Mouse (Mus musculus): ENCODE measurements around the gene Fbxw21. TPM values are rescaled to one million over a fixed set of nuclear protein-coding genes. Genes with fewer than 3 reads are reported as not detected.

The Fbxw21 gene
- polyA plus RNA-seq, 1 experiment: not detected

DNA sequence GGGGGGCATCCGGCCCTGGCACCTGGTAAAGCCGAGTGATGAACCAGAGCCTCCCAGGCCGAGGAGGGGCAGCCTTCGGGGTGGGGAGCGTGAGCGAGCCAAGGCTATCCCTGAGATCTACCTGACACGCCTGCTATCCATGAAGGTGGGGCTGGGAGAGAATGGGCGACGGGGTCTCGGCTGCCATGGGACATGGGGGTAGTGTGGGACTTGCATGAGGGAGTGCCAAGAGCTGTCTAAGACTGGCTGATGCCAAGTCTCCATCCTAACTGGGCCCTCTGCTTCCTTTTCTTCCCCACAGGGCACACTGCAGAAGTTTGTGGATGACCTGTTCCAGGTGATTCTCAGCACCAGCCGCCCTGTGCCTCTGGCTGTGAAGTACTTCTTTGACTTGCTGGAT lies 47.6 kb downstream of the Fbxw21 start:
- peaks cover 23% of the 10 kb centered on the region for H3K4me1 ChIP-seq (ENCODE audit: control insufficient read depth, insufficient read depth, low read length)
- no peak overlapping the region for H3K4me3 ChIP-seq (ENCODE audit: insufficient read depth, low read length)
- TF ChIP-seq POLR2A (IDR thresholded peaks at IDR 0.05; ENCODE audit: borderline replicate concordance, low read depth, low read length) (no peak), CTCF (IDR thresholded peaks at IDR 0.05; ENCODE audit: low read depth, low read length) (no peak)
- no peak overlapping the region for H3K27ac ChIP-seq (ENCODE audit: insufficient read depth, low read depth, low read length)

DNA sequence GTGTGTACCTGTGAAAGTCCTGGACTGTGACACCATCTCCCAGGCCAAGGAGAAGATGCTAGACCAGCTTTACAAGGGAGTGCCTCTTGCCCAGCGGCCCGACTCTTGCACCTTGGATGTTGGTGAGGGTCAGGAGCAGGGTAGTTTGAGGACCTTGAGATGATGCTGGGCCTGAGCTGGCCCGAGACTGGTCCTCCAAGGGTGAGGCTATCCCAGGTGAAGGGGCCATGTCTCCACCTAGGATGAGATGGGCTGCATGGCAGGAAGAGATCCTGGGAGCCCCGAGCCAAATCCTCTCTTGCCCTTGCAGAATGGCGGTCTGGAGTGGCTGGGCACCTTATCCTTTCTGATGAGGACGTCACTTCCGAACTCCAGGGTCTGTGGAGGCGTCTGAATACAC lies 48.5 kb downstream of the Fbxw21 start:
- TF ChIP-seq POLR2A (IDR thresholded peaks at IDR 0.05; ENCODE audit: borderline replicate concordance, low read depth, low read length): no peak
- no peak for TF ChIP-seq CTCF (IDR thresholded peaks at IDR 0.05; ENCODE audit: low read depth, low read length)
- H3K4me1 ChIP-seq (ENCODE audit: control insufficient read depth, insufficient read depth, low read length): peaks cover 17% of the 10 kb centered on the region

DNA sequence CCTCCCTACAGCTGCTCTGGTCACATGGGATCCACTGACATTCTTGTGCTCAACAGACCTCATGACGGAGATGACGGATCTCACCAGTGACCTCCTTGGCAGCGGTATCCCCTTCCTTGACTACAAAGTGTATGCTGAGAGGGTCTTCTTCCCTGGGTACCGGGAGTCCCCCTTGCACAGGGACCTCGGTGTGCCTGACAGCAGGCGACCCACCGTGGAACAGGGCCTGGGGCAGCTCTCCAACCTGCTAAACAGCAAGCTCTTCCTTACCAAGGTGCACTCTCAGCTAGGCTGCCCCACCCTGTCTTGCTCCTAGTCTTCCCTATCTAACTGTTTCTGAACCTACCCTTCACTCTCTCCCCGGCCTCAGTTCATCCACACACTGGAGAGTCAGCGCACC lies 50.2 kb downstream of the Fbxw21 start:
- Histone ChIP-seq H3K4me1 (ENCODE audit: control insufficient read depth, insufficient read depth, low read length) (0 out of 2 replicates have a peak, but pooled peaks cover 4% of the 10 kb centered on the region), H3K4me3 (ENCODE audit: insufficient read depth, low read length) (no peak overlapping the region), H3K27ac (ENCODE audit: insufficient read depth, low read depth, low read length) (no peak overlapping the region)
- TF ChIP-seq POLR2A (IDR thresholded peaks at IDR 0.05; ENCODE audit: borderline replicate concordance, low read depth, low read length) (no peak), CTCF (IDR thresholded peaks at IDR 0.05; ENCODE audit: low read depth, low read length) (no peak)

More for the DNA sequence above, 48.5 kb downstream of the Fbxw21 start:
- Histone ChIP-seq H3K4me3 (ENCODE audit: insufficient read depth, low read length) (no peak overlapping the region), H3K27ac (ENCODE audit: insufficient read depth, low read depth, low read length) (no peak overlapping the region)

DNA sequence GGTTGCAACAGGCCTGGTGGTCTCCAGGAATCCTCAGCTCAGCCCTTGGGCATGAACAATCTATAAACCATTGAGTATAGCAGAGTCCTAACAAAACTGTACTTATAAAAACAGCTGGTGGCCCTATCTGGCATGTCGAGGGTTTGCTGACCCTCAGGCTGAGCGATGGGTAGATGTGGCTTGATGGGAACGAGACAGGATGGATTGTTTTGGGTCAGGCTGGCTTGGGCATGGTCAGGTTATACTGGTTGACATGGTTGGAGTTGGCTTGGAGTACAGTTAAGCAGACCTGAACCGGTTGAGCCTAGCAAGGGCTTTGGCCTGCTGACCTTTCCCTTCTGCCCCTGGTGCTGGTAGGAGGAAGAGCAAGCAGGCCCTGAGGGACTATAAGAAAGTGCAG lies 50.7 kb downstream of the Fbxw21 start:
- H3K27ac ChIP-seq (ENCODE audit: insufficient read depth, low read depth, low read length): no peak overlapping the region
- TF ChIP-seq POLR2A (IDR thresholded peaks at IDR 0.05; ENCODE audit: borderline replicate concordance, low read depth, low read length): no peak
- TF ChIP-seq CTCF (IDR thresholded peaks at IDR 0.05; ENCODE audit: low read depth, low read length): no peak

DNA sequence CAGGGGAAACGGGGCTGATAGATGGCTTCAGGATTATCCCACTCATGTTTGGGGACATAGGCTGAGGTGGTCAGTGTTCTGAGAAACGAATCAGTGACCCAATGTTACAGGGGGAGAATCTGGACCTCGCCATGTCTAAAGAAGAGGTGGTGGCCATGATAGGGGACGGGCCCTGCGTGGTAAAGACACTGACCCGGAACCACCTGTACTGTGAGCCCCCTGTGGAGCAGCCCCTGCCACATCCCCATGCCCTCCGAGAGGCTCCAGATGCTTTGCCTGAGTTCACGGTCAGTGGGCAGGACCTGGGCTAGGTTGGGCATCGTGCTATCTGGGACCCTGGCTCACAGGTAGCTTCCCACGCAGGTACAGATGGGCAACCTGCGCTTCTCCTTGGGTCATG lies 51.6 kb downstream of the Fbxw21 start:
- H3K4me1 ChIP-seq (ENCODE audit: control insufficient read depth, insufficient read depth, low read length): peaks cover 7% of the 10 kb centered on the region; the same call in 1 of the 2 replicates
- H3K27ac ChIP-seq (ENCODE audit: insufficient read depth, low read depth, low read length): no peak overlapping the region
- H3K4me3 ChIP-seq (ENCODE audit: insufficient read depth, low read length): no peak overlapping the region
- TF ChIP-seq CTCF (IDR thresholded peaks at IDR 0.05; ENCODE audit: low read depth, low read length) (no peak), POLR2A (IDR thresholded peaks at IDR 0.05; ENCODE audit: borderline replicate concordance, low read depth, low read length) (no peak)

More for the DNA sequence above, 50.7 kb downstream of the Fbxw21 start:
- no peak overlapping the region for H3K4me3 ChIP-seq (ENCODE audit: insufficient read depth, low read length)
- H3K4me1 ChIP-seq (ENCODE audit: control insufficient read depth, insufficient read depth, low read length): 0 out of 2 replicates have a peak, but pooled peaks cover 4% of the 10 kb centered on the region

DNA sequence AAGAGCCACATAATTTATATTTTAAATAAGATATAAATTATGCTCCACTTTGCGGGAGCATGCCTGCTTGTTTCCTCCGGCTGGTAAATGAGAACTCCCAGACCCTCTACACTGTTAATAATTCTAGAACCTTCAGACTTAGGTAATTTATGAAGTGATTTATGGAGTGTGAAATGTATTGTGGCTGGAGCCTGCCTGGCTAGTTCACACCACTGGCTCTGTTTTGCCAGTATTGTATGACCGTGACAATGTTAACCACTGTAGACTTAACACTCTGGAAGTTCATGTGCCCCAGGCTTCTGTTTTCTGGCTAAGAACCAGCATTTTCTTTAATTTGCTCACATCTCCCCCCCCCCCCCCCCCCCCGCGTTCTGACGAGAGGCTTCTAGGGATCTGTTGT lies 54.5 kb downstream of the Fbxw21 start:
- Histone ChIP-seq H3K27ac (ENCODE audit: insufficient read depth, low read depth, low read length) (no peak overlapping the region), H3K4me3 (ENCODE audit: insufficient read depth, low read length) (no peak overlapping the region), H3K4me1 (ENCODE audit: control insufficient read depth, insufficient read depth, low read length) (peaks cover 3% of the 10 kb centered on the region; the same call in 1 of the 2 replicates)
- no peak for TF ChIP-seq POLR2A (IDR thresholded peaks at IDR 0.05; ENCODE audit: borderline replicate concordance, low read depth, low read length)
- TF ChIP-seq CTCF (IDR thresholded peaks at IDR 0.05; ENCODE audit: low read depth, low read length): no peak

DNA sequence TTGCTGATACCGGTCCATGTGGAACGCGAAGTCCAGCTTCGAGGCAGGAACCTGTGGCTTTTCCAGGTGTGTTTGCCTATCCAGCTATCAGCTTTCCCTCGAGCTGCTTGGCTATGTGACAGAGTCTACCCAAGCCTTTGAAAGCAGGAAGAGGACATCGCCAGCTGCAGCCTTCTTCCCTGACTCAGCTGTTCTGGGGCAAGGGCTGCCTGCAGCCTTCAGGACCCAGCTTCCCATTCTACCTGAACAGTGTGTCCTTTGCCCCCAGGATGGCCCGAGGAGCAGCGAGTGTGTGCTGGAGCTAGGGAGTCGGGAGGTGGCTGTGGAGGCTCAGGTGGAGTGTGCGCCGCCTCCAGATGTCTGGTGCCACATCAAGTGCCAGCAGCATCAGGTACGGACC lies 56.2 kb downstream of the Fbxw21 start:
- Histone ChIP-seq H3K4me3 (ENCODE audit: insufficient read depth, low read length) (no peak overlapping the region), H3K4me1 (ENCODE audit: control insufficient read depth, insufficient read depth, low read length) (peaks cover 3% of the 10 kb centered on the region; the same call in 1 of the 2 replicates), H3K27ac (ENCODE audit: insufficient read depth, low read depth, low read length) (no peak overlapping the region)
- no peak for TF ChIP-seq POLR2A (IDR thresholded peaks at IDR 0.05; ENCODE audit: borderline replicate concordance, low read depth, low read length)
- TF ChIP-seq CTCF (IDR thresholded peaks at IDR 0.05; ENCODE audit: low read depth, low read length): no peak

DNA sequence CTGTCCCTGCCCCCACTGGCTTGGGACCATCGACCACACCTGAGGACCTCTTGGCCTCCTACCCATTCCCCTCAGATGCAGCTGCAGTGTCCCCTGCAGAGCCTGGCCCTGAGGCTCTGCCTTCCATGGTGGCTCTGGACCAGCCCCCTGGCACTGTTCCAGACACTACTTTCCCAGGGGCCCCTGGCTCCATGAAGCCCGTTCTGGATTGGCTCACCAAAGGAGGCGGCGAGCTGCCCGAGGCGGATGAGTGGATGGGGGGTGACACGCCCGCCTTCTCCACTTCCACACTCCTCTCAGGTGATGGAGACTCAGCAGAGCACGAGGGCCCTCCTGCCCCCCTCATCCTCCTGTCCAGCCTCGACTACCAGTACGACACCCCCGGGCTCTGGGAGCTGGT lies 56.8 kb downstream of the Fbxw21 start:
- H3K27ac ChIP-seq (ENCODE audit: insufficient read depth, low read depth, low read length): no peak overlapping the region
- no peak overlapping the region for H3K4me3 ChIP-seq (ENCODE audit: insufficient read depth, low read length)
- H3K4me1 ChIP-seq (ENCODE audit: control insufficient read depth, insufficient read depth, low read length): peaks cover 3% of the 10 kb centered on the region; the same call in 1 of the 2 replicates
- TF ChIP-seq POLR2A (IDR thresholded peaks at IDR 0.05; ENCODE audit: borderline replicate concordance, low read depth, low read length) (no peak), CTCF (IDR thresholded peaks at IDR 0.05; ENCODE audit: low read depth, low read length) (no peak)

DNA sequence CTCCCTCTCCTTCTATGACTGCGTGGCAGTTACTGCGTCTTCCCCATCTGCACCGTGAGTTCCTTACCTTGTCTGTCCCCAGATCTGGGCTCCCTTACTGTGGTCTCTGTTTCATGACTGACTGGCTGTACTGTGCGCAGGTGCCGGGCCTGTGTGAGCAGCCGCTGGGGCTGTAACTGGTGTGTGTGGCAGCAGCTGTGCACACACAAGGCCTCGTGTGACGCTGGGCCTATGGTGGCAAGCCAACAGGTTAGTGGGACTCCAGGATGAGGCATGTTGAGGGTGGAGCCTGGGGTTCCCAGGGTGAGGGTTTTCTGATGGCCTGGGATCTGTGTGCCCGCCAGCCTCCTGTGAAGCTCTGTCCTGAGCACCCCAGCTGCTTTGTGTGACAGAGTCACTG lies 57.8 kb downstream of the Fbxw21 start:
- Histone ChIP-seq H3K4me1 (ENCODE audit: control insufficient read depth, insufficient read depth, low read length) (peaks cover 3% of the 10 kb centered on the region; the same call in 1 of the 2 replicates), H3K4me3 (ENCODE audit: insufficient read depth, low read length) (no peak overlapping the region), H3K27ac (ENCODE audit: insufficient read depth, low read depth, low read length) (no peak overlapping the region)
- no peak for TF ChIP-seq CTCF (IDR thresholded peaks at IDR 0.05; ENCODE audit: low read depth, low read length)
- TF ChIP-seq POLR2A (IDR thresholded peaks at IDR 0.05; ENCODE audit: borderline replicate concordance, low read depth, low read length): no peak

DNA sequence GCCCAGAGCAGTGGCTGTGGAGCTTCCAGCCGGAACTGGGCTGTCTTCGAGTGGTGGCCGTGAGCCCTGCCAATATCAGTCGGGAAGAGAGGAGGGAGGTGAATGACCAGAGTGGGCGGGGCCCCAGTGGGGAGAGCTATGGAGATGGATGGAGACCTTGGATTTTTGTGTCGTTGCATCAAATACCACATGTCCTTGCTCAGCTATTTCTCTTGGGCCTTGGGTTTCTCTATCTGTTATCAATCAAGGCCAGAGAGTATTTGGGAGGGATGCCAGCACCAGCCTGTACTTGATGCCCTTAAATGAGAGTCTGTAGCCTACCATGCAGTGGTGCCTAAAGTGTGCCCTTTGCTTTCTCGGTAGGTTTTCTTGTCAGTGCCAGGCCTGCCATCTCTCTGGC lies 58.6 kb downstream of the Fbxw21 start:
- TF ChIP-seq CTCF (IDR thresholded peaks at IDR 0.05; ENCODE audit: low read depth, low read length) (no peak), POLR2A (IDR thresholded peaks at IDR 0.05; ENCODE audit: borderline replicate concordance, low read depth, low read length) (no peak)
- H3K4me1 ChIP-seq (ENCODE audit: control insufficient read depth, insufficient read depth, low read length): peaks cover 3% of the 10 kb centered on the region; the same call in 1 of the 2 replicates
- no peak overlapping the region for H3K27ac ChIP-seq (ENCODE audit: insufficient read depth, low read depth, low read length)
- no peak overlapping the region for H3K4me3 ChIP-seq (ENCODE audit: insufficient read depth, low read length)

DNA sequence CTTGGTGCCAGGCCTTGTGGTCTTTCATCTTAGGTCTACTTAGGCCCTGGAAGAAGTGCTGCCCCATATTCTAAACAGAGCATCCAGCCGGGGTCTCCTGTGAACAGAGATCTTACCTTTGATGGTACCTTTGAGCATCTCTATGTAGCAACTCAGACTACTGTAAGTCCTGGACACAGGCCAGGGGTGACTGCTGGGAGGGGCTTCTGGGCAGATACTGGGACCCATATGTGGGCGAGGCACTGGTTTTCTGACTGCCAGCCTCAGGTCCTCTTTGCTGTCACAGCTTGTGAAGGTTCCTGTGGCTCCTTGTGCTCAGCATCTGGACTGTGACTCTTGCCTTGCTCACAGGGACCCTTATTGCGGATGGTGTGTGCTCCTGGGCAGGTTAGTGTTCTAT lies 59.3 kb downstream of the Fbxw21 start:
- no peak for TF ChIP-seq CTCF (IDR thresholded peaks at IDR 0.05; ENCODE audit: low read depth, low read length)
- H3K4me1 ChIP-seq (ENCODE audit: control insufficient read depth, insufficient read depth, low read length): peaks cover 6% of the 10 kb centered on the region; the same call in 1 of the 2 replicates

More for the DNA sequence above, 59.3 kb downstream of the Fbxw21 start:
- Histone ChIP-seq H3K27ac (ENCODE audit: insufficient read depth, low read depth, low read length) (no peak overlapping the region), H3K4me3 (ENCODE audit: insufficient read depth, low read length) (no peak overlapping the region)
